ENCODE assay signal across 12 mouse cellular contexts in genomic region chr1:39537631-39538380, GRCm38 (mm10). TPM values are rescaled to one million over a fixed set of nuclear protein-coding genes. Genes with fewer than 3 reads are reported as not detected.
DNase-seq lines count a peak whose midpoint lies in the region; ATAC-seq and TF ChIP-seq lines count a peak whose summit lies in the region.
"Had no signal": no experiment of that assay in that cellular context is flagged by ENCODE, and none has a peak within 500 bp of the region (broad histone marks: within the 10 kb centered on the region; RNA-seq: fewer than 3 reads in every experiment).

No protein-coding gene starts in this region.

- H3K27ac ChIP-seq in heart, embryonic 13.5 days (replicated peaks), result no peak overlapping the region
- no peak overlapping the region for H3K27ac ChIP-seq in lung, embryonic 15.5 days
- no peak overlapping the region for H3K27ac ChIP-seq in lung, postnatal 0 days (ENCODE audit: low read length)
- no peak overlapping the region for H3K27ac ChIP-seq in embryonic facial prominence, embryonic 13.5 days
- H3K27ac ChIP-seq in midbrain, embryonic 14.5 days (replicated peaks; ENCODE audit: low read depth, low read length), result no peak overlapping the region
- H3K27ac ChIP-seq: liver, embryonic 14.5 days had no signal

- H3K9ac ChIP-seq in heart, embryonic 13.5 days, result peak overlapping the region; percentile 52; the same call in 1 of the 2 replicates
- H3K9ac ChIP-seq in lung, embryonic 15.5 days, result 0 out of 2 replicates have a peak overlapping the region, but pooled peaks have one; percentile 7
- H3K9ac ChIP-seq in lung, postnatal 0 days (replicated peaks; ENCODE audit: low read depth), result no peak overlapping the region
- peak overlapping the region; percentile 41; the same call in 1 of the 2 replicates for H3K9ac ChIP-seq in embryonic facial prominence, embryonic 13.5 days
- H3K9ac ChIP-seq in midbrain, embryonic 14.5 days (replicated peaks; ENCODE audit: low read length), result no peak overlapping the region; the same call in 1 of the 2 replicates
- H3K9ac ChIP-seq: liver, embryonic 14.5 days had no signal

- H3K4me1 ChIP-seq in heart, embryonic 13.5 days, result peaks cover 22% of the 10 kb centered on the region
- peaks cover 20% of the 10 kb centered on the region for H3K4me1 ChIP-seq in lung, embryonic 15.5 days
- H3K4me1 ChIP-seq in lung, postnatal 0 days (ENCODE audit: insufficient read depth, low read depth, low read length), result peaks cover 5% of the 10 kb centered on the region; the same call in 1 of the 2 replicates
- peaks cover 17% of the 10 kb centered on the region for H3K4me1 ChIP-seq in embryonic facial prominence, embryonic 13.5 days
- peaks cover 16% of the 10 kb centered on the region for H3K4me1 ChIP-seq in midbrain, embryonic 14.5 days (ENCODE audit: control insufficient read depth, insufficient read depth, low read length)

- H3K36me3 ChIP-seq in heart, embryonic 13.5 days, result peaks cover 51% of the 10 kb centered on the region
- peaks cover 44% of the 10 kb centered on the region for H3K36me3 ChIP-seq in lung, embryonic 15.5 days
- peaks cover 22% of the 10 kb centered on the region; the same call in 1 of the 2 replicates for H3K36me3 ChIP-seq in lung, postnatal 0 days (ENCODE audit: insufficient read depth, low read length)
- peaks cover 49% of the 10 kb centered on the region for H3K36me3 ChIP-seq in embryonic facial prominence, embryonic 13.5 days
- H3K36me3 ChIP-seq in midbrain, embryonic 14.5 days (ENCODE audit: control insufficient read depth, insufficient read depth, low read length), result peaks cover 43% of the 10 kb centered on the region

- no peak for TF ChIP-seq EP300 in lung, postnatal 0 days (IDR thresholded peaks at IDR 0.05)

- H3K4me2 ChIP-seq in heart, embryonic 13.5 days, result peak overlapping the region; percentile 5; the same call in 1 of the 2 replicates
- no peak overlapping the region for H3K4me2 ChIP-seq in lung, embryonic 15.5 days
- H3K4me2 ChIP-seq in lung, postnatal 0 days (replicated peaks; ENCODE audit: low read depth, low read length), result no peak overlapping the region
- H3K4me2 ChIP-seq in embryonic facial prominence, embryonic 13.5 days, result peak overlapping the region; percentile 84
- H3K4me2 ChIP-seq in midbrain, embryonic 14.5 days (ENCODE audit: low read length), result peak overlapping the region; percentile 30; the same call in 1 of the 2 replicates

- no peak for TF ChIP-seq CTCF in lung, postnatal 0 days (IDR thresholded peaks at IDR 0.05)

- H3K4me3 ChIP-seq in heart, embryonic 13.5 days, result no peak overlapping the region
- H3K4me3 ChIP-seq in lung, embryonic 15.5 days, result no peak overlapping the region
- H3K4me3 ChIP-seq in lung, postnatal 0 days (ENCODE audit: low read depth, low read length), result no peak overlapping the region
- H3K4me3 ChIP-seq in embryonic facial prominence, embryonic 13.5 days, result no peak overlapping the region
- H3K4me3 ChIP-seq in midbrain, embryonic 14.5 days (replicated peaks; ENCODE audit: low read depth, low read length), result no peak overlapping the region

- H3K9me3 ChIP-seq in heart, embryonic 13.5 days, result peaks cover 8% of the 10 kb centered on the region; the same call in 1 of the 2 replicates
- H3K9me3 ChIP-seq in lung, embryonic 15.5 days, result no peaks in the 10 kb centered on the region
- no peaks in the 10 kb centered on the region for H3K9me3 ChIP-seq in lung, postnatal 0 days (ENCODE audit: low read length)
- peaks cover 7% of the 10 kb centered on the region for H3K9me3 ChIP-seq in embryonic facial prominence, embryonic 13.5 days
- no peaks in the 10 kb centered on the region for H3K9me3 ChIP-seq in midbrain, embryonic 14.5 days (ENCODE audit: control insufficient read depth, low read length)

- DNase-seq in heart, adult 8-10 months (ENCODE audit: low spot score), result no peak
- DNase-seq in lung, postnatal 0 days (ENCODE audit: low spot score), result no peak
- DNase-seq in midbrain, embryonic 14.5 days, result no peak
- no peak for DNase-seq in gastrocnemius, adult 18-20 months (ENCODE audit: low spot score)
- no peak for DNase-seq in Muller cell, postnatal 12 days (ENCODE audit: inconsistent ontology term)
- DNase-seq: cerebellum, adult 11-12 months; heart, postnatal 36 days; layer of hippocampus, postnatal 36 days had no signal

- 83% methylated on average over 10 of the region's 10 CpGs for WGBS in heart, embryonic 13.5 days
- 78% methylated on average over 10 of the region's 10 CpGs for WGBS in lung, embryonic 15.5 days
- 78% methylated on average over 10 of the region's 10 CpGs for WGBS in lung, postnatal 0 days
- 85% methylated on average over 10 of the region's 10 CpGs for WGBS in embryonic facial prominence, embryonic 13.5 days
- 94% methylated on average over 10 of the region's 10 CpGs for WGBS in midbrain, embryonic 14.5 days

- no peak for ATAC-seq in heart, embryonic 13.5 days (ENCODE audit: extremely low read depth, insufficient number of reproducible peaks, low FRiP score, low TSS enrichment)
- no peak for ATAC-seq in lung, embryonic 15.5 days (ENCODE audit: borderline replicate concordance, extremely low read depth, low FRiP score, low TSS enrichment)
- ATAC-seq in lung, postnatal 0 days, result no peak
- no peak for ATAC-seq in embryonic facial prominence, embryonic 13.5 days (ENCODE audit: insufficient number of reproducible peaks, insufficient read depth, low FRiP score, low TSS enrichment, low read depth)
- ATAC-seq in midbrain, embryonic 14.5 days (ENCODE audit: low FRiP score, low TSS enrichment), result no peak

- peaks cover 9% of the 10 kb centered on the region; the same call in 1 of the 2 replicates for H3K27me3 ChIP-seq in heart, embryonic 13.5 days (replicated peaks)
- H3K27me3 ChIP-seq in lung, embryonic 15.5 days, result no peaks in the 10 kb centered on the region
- H3K27me3 ChIP-seq in lung, postnatal 0 days (replicated peaks; ENCODE audit: insufficient read depth, low read length), result no peaks in the 10 kb centered on the region
- H3K27me3 ChIP-seq in embryonic facial prominence, embryonic 13.5 days, result no peaks in the 10 kb centered on the region
- H3K27me3 ChIP-seq in midbrain, embryonic 14.5 days (ENCODE audit: control insufficient read depth, insufficient read depth, low read length), result no peaks in the 10 kb centered on the region

RNA-seq across cellular contexts. Expression of gene Cnot11, which starts 3.0 kb away (rescaled TPM):
- polyA plus RNA-seq in heart, embryonic 13.5 days (2015; fragmentation: Nextera tagmentation; extraction: Ambion mirVana), result 14.0 and 15.0 TPM in 2 replicates
- 10 to 100 TPM; 13.3 to 15.1 (median 14.3) TPM for total RNA-seq in heart, adult 8-10 months (2022)
- polyA plus RNA-seq in lung, embryonic 15.5 days (2015; fragmentation: Nextera tagmentation; extraction: Ambion mirVana), result 21.2 and 21.5 TPM in 2 replicates
- 10.0 and 10.7 TPM in 2 replicates for polyA plus RNA-seq in lung, postnatal 0 days (2015; fragmentation: Nextera tagmentation; extraction: Ambion mirVana)
- polyA plus RNA-seq in embryonic facial prominence, embryonic 13.5 days (2015; fragmentation: Nextera tagmentation; extraction: Ambion mirVana), result 21.6 and 21.9 TPM in 2 replicates
- polyA plus RNA-seq in midbrain, embryonic 14.5 days (2014; fragmentation: Nextera tagmentation; extraction: Ambion mirVana), result 16.9 and 21.0 TPM in 2 replicates
- 10 to 100 TPM; 19.0 to 20.8 TPM for total RNA-seq in gastrocnemius, adult 18-20 months (2021)

RNA-seq across cellular contexts. Expression of gene Rnf149, which starts 39.4 kb away (rescaled TPM):
- polyA plus RNA-seq in heart, embryonic 13.5 days (2015; fragmentation: Nextera tagmentation; extraction: Ambion mirVana), result 14.5 and 15.2 TPM in 2 replicates
- 1 to 10 TPM; 6.2 to 9.5 (median 7.8) TPM for total RNA-seq in heart, adult 8-10 months (2022)
- polyA plus RNA-seq in lung, embryonic 15.5 days (2015; fragmentation: Nextera tagmentation; extraction: Ambion mirVana), result 28.8 and 30.7 TPM in 2 replicates
- 25.1 and 31.0 TPM in 2 replicates for polyA plus RNA-seq in lung, postnatal 0 days (2015; fragmentation: Nextera tagmentation; extraction: Ambion mirVana)
- polyA plus RNA-seq in embryonic facial prominence, embryonic 13.5 days (2015; fragmentation: Nextera tagmentation; extraction: Ambion mirVana), result 31.6 and 32.0 TPM in 2 replicates
- polyA plus RNA-seq in midbrain, embryonic 14.5 days (2014; fragmentation: Nextera tagmentation; extraction: Ambion mirVana), result 21.5 and 25.7 TPM in 2 replicates
- 1 to 10 TPM; 7.4 to 8.5 TPM for total RNA-seq in gastrocnemius, adult 18-20 months (2021)

RNA-seq across cellular contexts. Expression of gene Tbc1d8, which starts 59.3 kb away (rescaled TPM):
- 11.5 and 11.7 TPM in 2 replicates for polyA plus RNA-seq in heart, embryonic 13.5 days (2015; fragmentation: Nextera tagmentation; extraction: Ambion mirVana)
- 1 to 10 TPM; 5.6 to 8.9 (median 5.8) TPM for total RNA-seq in heart, adult 8-10 months (2022)
- polyA plus RNA-seq in lung, embryonic 15.5 days (2015; fragmentation: Nextera tagmentation; extraction: Ambion mirVana), result 10.6 and 13.4 TPM in 2 replicates
- polyA plus RNA-seq in lung, postnatal 0 days (2015; fragmentation: Nextera tagmentation; extraction: Ambion mirVana), result 14.5 and 18.0 TPM in 2 replicates
- polyA plus RNA-seq in embryonic facial prominence, embryonic 13.5 days (2015; fragmentation: Nextera tagmentation; extraction: Ambion mirVana), result 9.3 and 10.0 TPM in 2 replicates
- 8.9 and 12.1 TPM in 2 replicates for polyA plus RNA-seq in midbrain, embryonic 14.5 days (2014; fragmentation: Nextera tagmentation; extraction: Ambion mirVana)
- total RNA-seq in gastrocnemius, adult 18-20 months (2021), result 1 to 10 TPM; 8.3 to 9.5 TPM

Comparison
In these comparisons a context has a peak if more than half of its experiments do, and no peak if none do; other contexts are left out.
1. H3K9ac ChIP-seq: peak in heart, embryonic 13.5 days (single experiment), lung, embryonic 15.5 days (single experiment) and embryonic facial prominence, embryonic 13.5 days (single experiment); none in lung, postnatal 0 days (single experiment) and midbrain, embryonic 14.5 days (single experiment).
2. H3K4me2 ChIP-seq: peak in heart, embryonic 13.5 days (single experiment), embryonic facial prominence, embryonic 13.5 days (single experiment) and midbrain, embryonic 14.5 days (single experiment); none in lung, embryonic 15.5 days (single experiment) and lung, postnatal 0 days (single experiment).